Mouse (Mus musculus) spleen, adult 12 weeks (tissue): ENCODE measurements around the gene D930020B18Rik.
A peak's percentile ranks its signal among the peaks of the same experiment; 100 is the strongest.

Source experiments
- DNase-seq: peaks from one replicate; pipeline ENCODE4 v3.0.0; 2022; ENCODE audit warnings: low spot score

Gene D930020B18Rik

GRCm38 (mm10) chr10:121704871-121705270 lies 63.5 kb downstream of the D930020B18Rik start:
- DNase-seq: no peak

- DNase-seq: no peak
These were observed 64.2 kb downstream of the D930020B18Rik start for GRCm38 (mm10) chr10:121705399-121706163.

- DNase-seq: no peak
These were observed 75.5 kb downstream of the D930020B18Rik start for GRCm38 (mm10) chr10:121716862-121717261.

GRCm38 (mm10) chr10:121718896-121719585 lies 77.7 kb downstream of the D930020B18Rik start:
- no peak for DNase-seq

- no peak for DNase-seq
These were observed 79.3 kb downstream of the D930020B18Rik start for GRCm38 (mm10) chr10:121720701-121721100.

- DNase-seq: no peak
These were observed 85.1 kb downstream of the D930020B18Rik start for GRCm38 (mm10) chr10:121726505-121726904.

DNA sequence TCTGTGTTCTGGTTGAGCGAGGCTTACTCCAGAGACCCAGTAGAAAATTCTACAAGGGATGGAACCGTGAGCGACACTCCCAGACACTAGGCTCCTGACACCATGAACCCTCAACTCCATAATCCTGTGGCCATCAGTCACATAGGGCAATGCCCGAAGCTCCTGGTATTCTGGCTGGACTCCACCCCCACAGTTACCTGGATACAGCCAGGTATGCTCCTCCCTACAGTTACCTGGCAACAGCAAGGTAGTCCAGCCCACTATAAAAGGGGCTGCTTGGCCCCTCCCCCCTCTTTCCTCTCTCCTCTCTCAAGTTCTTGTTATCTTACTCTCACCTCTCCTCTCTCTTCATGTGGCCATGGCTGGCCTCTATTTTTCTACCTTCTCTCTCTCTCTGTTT lies 85.8 kb downstream of the D930020B18Rik start:
- DNase-seq: no peak

DNA sequence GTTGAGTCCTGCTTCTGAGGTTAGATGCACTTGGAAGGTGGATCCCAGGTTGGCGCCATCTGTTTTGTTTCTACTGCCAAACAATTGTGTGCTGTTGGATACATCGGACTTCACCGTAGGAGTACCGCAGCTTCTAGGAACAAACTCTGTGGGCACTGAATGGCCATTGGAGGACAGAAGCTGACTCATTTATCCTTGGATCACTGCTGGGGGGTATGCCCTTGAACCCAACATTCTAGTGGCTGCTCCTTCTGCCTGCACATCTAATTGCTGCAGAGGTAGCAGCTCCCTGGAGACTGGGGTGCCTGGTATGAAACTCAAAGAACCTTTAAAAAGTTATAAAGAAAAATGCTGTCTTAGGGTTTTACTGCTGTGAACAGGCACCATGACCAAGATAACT lies 86.8 kb downstream of the D930020B18Rik start:
- no peak for DNase-seq

DNA sequence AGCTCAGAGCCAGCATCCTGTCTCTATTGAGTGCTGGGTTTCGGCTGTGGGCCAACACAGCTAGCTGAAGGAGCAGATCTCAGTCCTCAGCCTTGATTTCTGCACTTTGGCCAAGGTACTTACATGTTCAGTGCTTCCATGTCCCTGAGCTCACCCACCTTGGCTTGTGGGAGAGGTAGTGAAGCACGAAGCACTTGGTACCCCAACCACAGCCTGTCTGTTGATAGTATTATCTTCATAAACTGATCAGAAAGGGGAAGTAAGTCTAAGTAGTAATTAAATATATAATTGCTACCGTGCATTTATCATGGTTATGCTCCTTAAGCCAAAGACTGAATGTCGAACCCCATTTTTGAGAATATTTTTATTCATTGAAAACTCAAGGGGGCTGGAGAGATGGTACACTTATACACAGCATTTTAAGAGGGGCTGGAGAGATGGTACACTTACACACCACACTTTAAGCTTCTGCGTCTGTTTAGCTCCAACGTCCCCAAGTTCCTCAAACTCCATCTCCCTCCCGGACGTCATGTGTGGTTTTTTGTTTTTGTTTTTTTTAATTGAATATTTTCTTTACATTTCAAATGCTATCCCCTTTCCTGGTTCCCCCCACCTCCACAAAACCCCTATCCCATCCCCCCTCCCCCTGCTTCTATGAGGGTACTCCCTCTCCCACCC lies 89.8 kb downstream of the D930020B18Rik start:
- no peak for DNase-seq

GRCm38 (mm10) chr10:121732542-121732941 lies 91.2 kb downstream of the D930020B18Rik start:
- DNase-seq: no peak

DNA sequence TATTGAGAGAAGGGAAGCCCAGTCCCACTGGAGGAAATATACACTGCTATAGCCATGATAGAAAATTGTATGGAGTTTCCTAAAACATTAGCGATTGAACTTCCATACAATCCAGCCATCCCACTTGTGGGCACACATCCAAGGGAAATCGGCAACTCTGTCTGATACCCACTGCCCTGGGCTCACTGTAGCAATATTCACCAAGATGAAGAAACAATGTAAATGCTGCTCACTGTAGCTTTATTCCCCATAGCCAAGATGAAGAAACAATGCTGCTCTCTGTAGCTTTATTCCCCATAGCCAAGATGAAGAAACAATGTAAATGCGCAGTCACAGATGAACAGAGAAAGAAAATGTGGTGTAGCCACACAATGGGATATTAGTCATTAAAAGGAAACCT lies 95.9 kb downstream of the D930020B18Rik start:
- DNase-seq: no peak

DNA sequence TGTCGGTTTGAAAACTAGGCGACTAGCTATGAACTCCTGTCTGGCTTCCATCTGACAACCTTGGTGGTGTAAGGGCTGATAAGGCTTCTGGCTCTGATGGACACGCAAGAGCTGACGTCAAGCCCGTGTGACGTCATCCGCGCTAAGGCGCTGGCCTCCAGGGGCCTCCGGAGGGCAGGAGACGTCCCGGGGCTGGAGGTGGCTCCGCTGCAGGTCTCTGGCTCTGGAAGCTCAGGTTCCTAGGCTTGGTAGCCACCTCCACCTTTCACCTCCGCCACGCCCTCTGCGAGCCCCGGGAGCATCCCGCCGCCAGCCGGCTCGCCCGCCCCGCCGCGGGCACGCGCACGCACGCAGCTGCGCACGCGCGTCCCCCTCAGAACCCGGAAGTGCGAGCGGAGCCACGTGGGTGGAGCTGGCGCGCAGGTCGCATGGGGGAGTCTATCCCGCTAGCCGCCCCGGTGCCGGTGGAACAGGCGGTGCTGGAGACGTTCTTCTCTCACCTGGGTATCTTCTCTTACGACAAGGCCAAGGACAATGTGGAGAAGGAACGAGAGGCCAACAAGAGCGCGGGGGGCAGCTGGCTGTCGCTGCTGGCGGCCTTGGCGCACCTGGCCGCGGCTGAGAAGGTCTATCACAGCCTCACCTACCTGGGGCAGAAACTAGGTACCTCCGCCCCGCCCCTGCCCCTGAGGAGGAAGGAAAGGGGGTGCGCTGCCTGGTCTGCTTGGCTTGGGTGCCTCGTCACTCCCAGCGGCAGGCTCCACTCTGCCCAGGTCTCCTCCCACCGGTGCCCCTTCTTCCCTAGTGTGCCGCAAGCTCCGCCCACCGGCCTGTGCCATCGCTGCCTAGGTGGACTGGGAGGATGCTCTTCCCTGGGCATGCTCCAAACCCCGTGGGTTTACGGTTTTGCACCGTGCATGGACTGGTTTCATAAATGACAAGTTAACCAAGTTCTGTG lies 98.4 kb downstream of the D930020B18Rik start, which contains the start of gene BC048403:
TSS of gene BC048403 (plus strand) at position 390 of the 958 bp plus-strand sequence.
- DNase-seq: peak; percentile 88

DNA sequence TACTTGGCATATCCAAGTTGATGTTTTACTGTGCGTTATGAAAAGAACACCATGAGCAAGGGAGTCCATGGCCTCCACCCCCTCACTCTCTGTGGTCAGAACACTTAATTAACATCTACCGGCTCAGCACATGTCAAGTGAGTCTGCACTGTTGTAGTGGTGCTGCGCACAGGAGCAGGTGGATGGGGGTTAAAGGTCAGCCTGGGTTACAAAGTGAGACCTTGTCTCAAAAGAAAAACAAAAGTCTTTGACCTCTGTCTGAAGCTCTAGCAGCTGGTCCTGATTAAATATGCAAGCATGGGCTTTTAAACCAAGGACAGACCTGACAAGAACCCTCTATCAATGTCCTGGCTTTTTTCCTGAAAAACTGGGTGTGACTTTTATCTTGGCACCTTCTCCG lies 100.9 kb downstream of the D930020B18Rik start:
- DNase-seq: no peak
